13 mouse cellular contexts compared by ENCODE assay signal in genomic region chr4:88878246-88878645, GRCm38 (mm10). TPM values are rescaled to one million over a fixed set of nuclear protein-coding genes. Genes with fewer than 3 reads are reported as not detected.
DNase-seq lines count a peak whose midpoint lies in the region; ATAC-seq and TF ChIP-seq lines count a peak whose summit lies in the region.
"Had no signal": no experiment of that assay in that cellular context is flagged by ENCODE, and none has a peak within 500 bp of the region (broad histone marks: within the 10 kb centered on the region; RNA-seq: fewer than 3 reads in every experiment).

No protein-coding gene starts in this region.

- TF ChIP-seq CTCF in lung, postnatal 0 days (IDR thresholded peaks at IDR 0.05) = no peak

- H3K4me1 ChIP-seq in lung, postnatal 0 days (ENCODE audit: insufficient read depth, low read depth, low read length) = no peaks in the 10 kb centered on the region
- H3K4me1 ChIP-seq: midbrain, embryonic 12.5 days had no signal

- no peak for ATAC-seq in lung, postnatal 0 days
- peak; percentile 96 for ATAC-seq in common myeloid progenitor, adult 5-6 weeks (replicated peaks; ENCODE audit: low read depth, poor library complexity, severe bottlenecking)
- ATAC-seq: forebrain, postnatal 0 days had no signal

- H3K9ac ChIP-seq in lung, postnatal 0 days (replicated peaks; ENCODE audit: low read depth) = no peak overlapping the region
- H3K9ac ChIP-seq: forebrain, postnatal 0 days; midbrain, embryonic 12.5 days had no signal

- no peak overlapping the region for H3K4me3 ChIP-seq in lung, postnatal 0 days (ENCODE audit: low read depth, low read length)
- H3K4me3 ChIP-seq: midbrain, embryonic 12.5 days had no signal

- no peak for TF ChIP-seq EP300 in lung, postnatal 0 days (IDR thresholded peaks at IDR 0.05)

- peak; percentile 20 for DNase-seq in lung, postnatal 0 days (ENCODE audit: low spot score)
- DNase-seq in lung, postnatal 14 days = no peak
- peak; percentile 26 to 36 for DNase-seq in kidney, postnatal 36 days
- DNase-seq in splenic B cell, adult 2 months (ENCODE audit: low read depth, low spot score) = peak; percentile 33
- no peak for DNase-seq in testis, postnatal 14 days (ENCODE audit: low spot score)
- no peak for DNase-seq in layer of hippocampus, postnatal 10 days (ENCODE audit: low spot score in 2 of 2)
- DNase-seq in gastrocnemius, postnatal 25 days = no peak
- DNase-seq: cerebellum, postnatal 36 days; forebrain, postnatal 0 days had no signal

- WGBS in lung, postnatal 0 days = 38% methylated on average over 10 of the region's 10 CpGs

- no peak overlapping the region for H3K27ac ChIP-seq in lung, postnatal 0 days (ENCODE audit: low read length)
- H3K27ac ChIP-seq: midbrain, embryonic 12.5 days had no signal

- H3K9me3 ChIP-seq in lung, postnatal 0 days (ENCODE audit: low read length) = no peaks in the 10 kb centered on the region
- H3K9me3 ChIP-seq: midbrain, embryonic 12.5 days had no signal

- H3K4me2 ChIP-seq in lung, postnatal 0 days (replicated peaks; ENCODE audit: low read depth, low read length) = no peak overlapping the region
- H3K4me2 ChIP-seq: midbrain, embryonic 12.5 days had no signal

- no peaks in the 10 kb centered on the region for H3K36me3 ChIP-seq in lung, postnatal 0 days (ENCODE audit: insufficient read depth, low read length)
- no peaks in the 10 kb centered on the region for H3K36me3 ChIP-seq in splenic B cell, adult 2 months (ENCODE audit: control insufficient read depth, insufficient read depth, low read length, poor library complexity, severe bottlenecking)
- H3K36me3 ChIP-seq: midbrain, embryonic 12.5 days had no signal

- no peaks in the 10 kb centered on the region for H3K27me3 ChIP-seq in lung, postnatal 0 days (replicated peaks; ENCODE audit: insufficient read depth, low read length)
- no peaks in the 10 kb centered on the region for H3K27me3 ChIP-seq in splenic B cell, adult 2 months (ENCODE audit: control insufficient read depth, insufficient read depth, low read length, poor library complexity, severe bottlenecking)
- H3K27me3 ChIP-seq: midbrain, embryonic 12.5 days had no signal

RNA-seq across cellular contexts. Expression of gene Ifne, which starts 1.8 kb away (rescaled TPM):
- polyA plus RNA-seq in lung, postnatal 0 days (2015; fragmentation: Nextera tagmentation; extraction: Ambion mirVana) = not detected in 2 replicates
- total RNA-seq in common myeloid progenitor, adult 5-6 weeks (2017) = not detected in 2 replicates
- total RNA-seq in layer of hippocampus, postnatal 10 days (2021) = not detected
- total RNA-seq in gastrocnemius, postnatal 25 days (2021) = not detected
- total RNA-seq: forebrain, postnatal 0 days; left cerebral cortex, postnatal 14 days had no signal
- polyA plus RNA-seq: forebrain, postnatal 0 days; hindbrain, embryonic 11.5 days; midbrain, embryonic 12.5 days had no signal

RNA-seq across cellular contexts. Expression of gene Ifna1, which starts 28.4 kb away (rescaled TPM):
- polyA plus RNA-seq in lung, postnatal 0 days (2015; fragmentation: Nextera tagmentation; extraction: Ambion mirVana) = not detected in 2 replicates
- not detected in 2 replicates for total RNA-seq in common myeloid progenitor, adult 5-6 weeks (2017)
- not detected for total RNA-seq in layer of hippocampus, postnatal 10 days (2021)
- not detected for total RNA-seq in gastrocnemius, postnatal 25 days (2021)
- total RNA-seq: forebrain, postnatal 0 days; left cerebral cortex, postnatal 14 days had no signal
- polyA plus RNA-seq: forebrain, postnatal 0 days; hindbrain, embryonic 11.5 days; midbrain, embryonic 12.5 days had no signal

RNA-seq across cellular contexts. Expression of gene Ifna4, which starts 36.6 kb away (rescaled TPM):
- not detected in 2 replicates for polyA plus RNA-seq in lung, postnatal 0 days (2015; fragmentation: Nextera tagmentation; extraction: Ambion mirVana)
- not detected in 2 replicates for total RNA-seq in common myeloid progenitor, adult 5-6 weeks (2017)
- not detected for total RNA-seq in layer of hippocampus, postnatal 10 days (2021)
- total RNA-seq in gastrocnemius, postnatal 25 days (2021) = not detected
- total RNA-seq: forebrain, postnatal 0 days; left cerebral cortex, postnatal 14 days had no signal
- polyA plus RNA-seq: forebrain, postnatal 0 days; hindbrain, embryonic 11.5 days; midbrain, embryonic 12.5 days had no signal

RNA-seq across cellular contexts. Expression of gene Ifna5, which starts 42.9 kb away (rescaled TPM):
- polyA plus RNA-seq in lung, postnatal 0 days (2015; fragmentation: Nextera tagmentation; extraction: Ambion mirVana) = not detected in 2 replicates
- not detected in 2 replicates for total RNA-seq in common myeloid progenitor, adult 5-6 weeks (2017)
- not detected for total RNA-seq in layer of hippocampus, postnatal 10 days (2021)
- not detected for total RNA-seq in gastrocnemius, postnatal 25 days (2021)
- total RNA-seq: forebrain, postnatal 0 days; left cerebral cortex, postnatal 14 days had no signal
- polyA plus RNA-seq: forebrain, postnatal 0 days; hindbrain, embryonic 11.5 days; midbrain, embryonic 12.5 days had no signal

RNA-seq across cellular contexts. Expression of gene Ifna6, which starts 51.0 kb away (rescaled TPM):
- not detected in 2 replicates for polyA plus RNA-seq in lung, postnatal 0 days (2015; fragmentation: Nextera tagmentation; extraction: Ambion mirVana)
- not detected in 2 replicates for total RNA-seq in common myeloid progenitor, adult 5-6 weeks (2017)
- total RNA-seq in layer of hippocampus, postnatal 10 days (2021) = not detected
- not detected for total RNA-seq in gastrocnemius, postnatal 25 days (2021)
- total RNA-seq: forebrain, postnatal 0 days; left cerebral cortex, postnatal 14 days had no signal
- polyA plus RNA-seq: forebrain, postnatal 0 days; hindbrain, embryonic 11.5 days; midbrain, embryonic 12.5 days had no signal

Comparison
In these comparisons a context has a peak if more than half of its experiments do, and no peak if none do; other contexts are left out.
1. DNase-seq: peak in lung, postnatal 0 days (single experiment), kidney, postnatal 36 days (2 of 2) and splenic B cell, adult 2 months (single experiment); none in lung, postnatal 14 days (single experiment), testis, postnatal 14 days (single experiment), layer of hippocampus, postnatal 10 days (0 of 2) and gastrocnemius, postnatal 25 days (single experiment).